Mouse (Mus musculus): Measurements from ENCODE around the gene Ube2l6. TPM values are rescaled to one million over a fixed set of nuclear protein-coding genes. Genes with fewer than 3 reads are reported as not detected.

Ube2l6 gene
- polyA plus RNA-seq, 1 experiment from 2014 or later: 117 TPM

DNA sequence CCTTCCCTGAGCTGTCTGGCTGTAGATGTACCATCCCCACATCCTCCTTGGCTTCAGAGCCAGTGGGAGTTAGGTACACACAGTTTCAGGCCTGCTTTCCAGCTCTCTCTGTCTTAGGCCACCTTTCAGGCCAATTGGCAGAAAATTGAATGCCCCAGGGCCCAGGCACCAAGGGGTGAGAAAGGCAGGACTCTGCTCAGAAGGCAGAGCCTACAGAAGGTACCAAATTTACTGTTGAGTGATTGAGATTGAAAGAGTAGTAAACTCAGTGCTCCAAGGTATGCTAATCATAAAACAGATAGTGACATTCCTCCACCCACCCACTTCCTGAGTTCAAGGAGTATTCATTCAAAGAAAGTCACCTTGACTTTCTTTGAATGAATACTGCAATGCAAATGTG is 10.7 kb downstream of the Ube2l6 start:
- peaks cover 10% of the 10 kb centered on the region; the same call in 1 of the 2 replicates for H3K4me1 ChIP-seq (replicated peaks; ENCODE audit: control insufficient read depth, insufficient read depth, low read length)

GRCm38 (mm10) chr2:84810526-84810885 is 11.9 kb downstream of the Ube2l6 start:
- WGBS: 83% methylated on average over 6 of the region's 6 CpGs
- Histone ChIP-seq H3K27ac (ENCODE audit: low read depth, low read length) (peak overlapping the region; percentile 28; the same call in 1 of the 2 replicates), H3K4me3 (ENCODE audit: low read depth, low read length) (no peak overlapping the region)

More for the DNA sequence above, 10.7 kb downstream of the Ube2l6 start:
- no peak for TF ChIP-seq CTCF (IDR thresholded peaks at IDR 0.05; ENCODE audit: low read depth)
- H3K27me3 ChIP-seq (replicated peaks; ENCODE audit: control insufficient read depth, insufficient read depth, low read length): no peaks in the 10 kb centered on the region
- no peaks in the 10 kb centered on the region for H3K9me3 ChIP-seq (ENCODE audit: control insufficient read depth)
- H3K4me3 ChIP-seq (ENCODE audit: low read depth, low read length): no peak overlapping the region
- H3K4me2 ChIP-seq (replicated peaks; ENCODE audit: low read depth): no peak overlapping the region
- H3K27ac ChIP-seq (ENCODE audit: low read depth, low read length): no peak overlapping the region
- H3K9ac ChIP-seq (ENCODE audit: low read depth, low read length): no peak overlapping the region
- H3K36me3 ChIP-seq (ENCODE audit: control insufficient read depth, insufficient read depth): peaks cover 23% of the 10 kb centered on the region; the same call in 1 of the 2 replicates
- no peak for ATAC-seq

DNA sequence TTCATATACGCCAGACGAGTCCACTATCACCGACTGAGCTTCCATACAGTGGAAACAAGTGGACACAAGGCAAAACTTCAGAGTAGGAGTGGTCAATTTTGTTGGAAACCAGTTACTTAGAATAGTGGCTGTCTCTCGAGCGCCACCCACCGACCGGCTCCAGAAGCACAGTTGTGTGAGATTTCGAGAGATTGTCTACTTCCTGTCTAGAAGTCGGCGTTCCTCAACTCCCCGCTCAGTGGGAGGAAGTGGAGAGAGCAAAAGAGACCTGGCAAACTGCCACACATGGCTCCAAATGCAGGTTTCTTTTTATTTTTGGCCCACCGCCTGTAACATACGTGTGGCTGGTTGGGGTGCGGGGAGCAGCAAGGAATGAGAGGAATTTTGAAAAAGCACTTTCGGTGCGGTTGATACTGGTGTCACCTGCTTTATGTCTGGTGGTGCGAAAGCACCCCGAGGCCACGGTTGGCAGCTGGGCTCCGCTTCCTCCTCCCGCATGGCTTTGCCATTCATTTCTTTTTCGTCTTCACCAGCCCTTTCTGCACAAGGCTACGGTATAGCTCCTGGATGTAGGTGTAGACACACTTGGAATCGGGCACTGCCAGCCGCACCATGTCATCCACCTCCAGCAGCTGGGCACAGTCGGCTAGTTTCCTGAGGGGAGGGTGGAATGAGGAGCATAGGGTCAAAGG is 12.4 kb downstream of the Ube2l6 start:
- 36% methylated on average over 26 of the region's 26 CpGs for whole genome bisulfite sequencing
- Histone ChIP-seq H3K9me3 (ENCODE audit: control insufficient read depth) (no peaks in the 10 kb centered on the region), H3K27ac (ENCODE audit: low read depth, low read length) (peak overlapping the region; percentile 58), H3K4me1 (replicated peaks; ENCODE audit: control insufficient read depth, insufficient read depth, low read length) (peaks cover 10% of the 10 kb centered on the region; the same call in 1 of the 2 replicates), H3K4me2 (replicated peaks; ENCODE audit: low read depth) (peak overlapping the region; percentile 58), H3K27me3 (replicated peaks; ENCODE audit: control insufficient read depth, insufficient read depth, low read length) (no peaks in the 10 kb centered on the region), H3K9ac (ENCODE audit: low read depth, low read length) (no peak overlapping the region), H3K4me3 (ENCODE audit: low read depth, low read length) (peak overlapping the region; percentile 27), H3K36me3 (ENCODE audit: control insufficient read depth, insufficient read depth) (peaks cover 11% of the 10 kb centered on the region; the same call in 1 of the 2 replicates)
- TF ChIP-seq CTCF (IDR thresholded peaks at IDR 0.05; ENCODE audit: low read depth): peak; percentile 89
- peak; percentile 65 for ATAC-seq

More at GRCm38 (mm10) chr2:84810526-84810885, 11.9 kb downstream of the Ube2l6 start:
- no peak for TF ChIP-seq CTCF (IDR thresholded peaks at IDR 0.05; ENCODE audit: low read depth)
- Histone ChIP-seq H3K9me3 (ENCODE audit: control insufficient read depth) (no peaks in the 10 kb centered on the region), H3K4me2 (replicated peaks; ENCODE audit: low read depth) (peak overlapping the region; percentile 58; the same call in 1 of the 2 replicates), H3K36me3 (ENCODE audit: control insufficient read depth, insufficient read depth) (peaks cover 15% of the 10 kb centered on the region; the same call in 1 of the 2 replicates), H3K4me1 (replicated peaks; ENCODE audit: control insufficient read depth, insufficient read depth, low read length) (peaks cover 10% of the 10 kb centered on the region; the same call in 1 of the 2 replicates), H3K27me3 (replicated peaks; ENCODE audit: control insufficient read depth, insufficient read depth, low read length) (no peaks in the 10 kb centered on the region), H3K9ac (ENCODE audit: low read depth, low read length) (no peak overlapping the region)
- no peak for ATAC-seq

GRCm38 (mm10) chr2:84811880-84812279 is 13.3 kb downstream of the Ube2l6 start:
- Histone ChIP-seq H3K27ac (ENCODE audit: low read depth, low read length) (peak overlapping the region; percentile 4; the same call in 1 of the 2 replicates), H3K4me3 (ENCODE audit: low read depth, low read length) (no peak overlapping the region), H3K27me3 (replicated peaks; ENCODE audit: control insufficient read depth, insufficient read depth, low read length) (no peaks in the 10 kb centered on the region), H3K36me3 (ENCODE audit: control insufficient read depth, insufficient read depth) (peaks cover 8% of the 10 kb centered on the region; the same call in 1 of the 2 replicates), H3K9me3 (ENCODE audit: control insufficient read depth) (no peaks in the 10 kb centered on the region), H3K4me2 (replicated peaks; ENCODE audit: low read depth) (0 out of 2 replicates have a peak overlapping the region, but pooled peaks have one; percentile 13), H3K9ac (ENCODE audit: low read depth, low read length) (no peak overlapping the region), H3K4me1 (replicated peaks; ENCODE audit: control insufficient read depth, insufficient read depth, low read length) (peaks cover 10% of the 10 kb centered on the region; the same call in 1 of the 2 replicates)
- WGBS: 39% methylated on average over 7 of the region's 7 CpGs
- no peak for TF ChIP-seq CTCF (IDR thresholded peaks at IDR 0.05; ENCODE audit: low read depth)
- ATAC-seq: peak; percentile 42; the same call in 1 of the 2 replicates

GRCm38 (mm10) chr2:84812676-84813075 is 14.0 kb downstream of the Ube2l6 start:
- Histone ChIP-seq H3K4me2 (replicated peaks; ENCODE audit: low read depth) (no peak overlapping the region), H3K9me3 (ENCODE audit: control insufficient read depth) (no peaks in the 10 kb centered on the region), H3K27me3 (replicated peaks; ENCODE audit: control insufficient read depth, insufficient read depth, low read length) (no peaks in the 10 kb centered on the region), H3K4me3 (ENCODE audit: low read depth, low read length) (no peak overlapping the region), H3K27ac (ENCODE audit: low read depth, low read length) (no peak overlapping the region), H3K9ac (ENCODE audit: low read depth, low read length) (no peak overlapping the region), H3K4me1 (replicated peaks; ENCODE audit: control insufficient read depth, insufficient read depth, low read length) (peaks cover 10% of the 10 kb centered on the region; the same call in 1 of the 2 replicates), H3K36me3 (ENCODE audit: control insufficient read depth, insufficient read depth) (peaks cover 8% of the 10 kb centered on the region; the same call in 1 of the 2 replicates)
- ATAC-seq: no peak
- WGBS: 89% methylated on average over 6 of the region's 6 CpGs
- no peak for TF ChIP-seq CTCF (IDR thresholded peaks at IDR 0.05; ENCODE audit: low read depth)

DNA sequence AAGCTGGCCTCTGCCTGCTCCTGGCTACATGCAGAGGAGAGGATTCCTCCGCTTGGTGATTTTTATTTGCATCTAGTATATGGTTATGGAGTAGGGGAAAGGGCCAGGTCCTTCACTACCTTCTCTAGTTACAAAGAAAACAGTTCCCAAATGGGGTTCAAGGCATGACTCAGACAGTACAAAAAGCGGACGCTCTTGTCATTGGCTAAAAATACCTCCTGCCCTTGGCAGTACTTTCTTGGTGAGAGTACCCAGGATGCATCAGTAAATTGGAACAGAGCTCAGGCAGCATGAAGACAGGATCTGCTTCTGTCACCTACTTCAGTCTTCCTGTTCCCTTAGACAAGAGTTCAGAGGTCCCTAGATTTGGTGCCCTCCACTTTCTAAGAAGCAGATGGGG is 21.2 kb downstream of the Ube2l6 start:
- peaks cover 8% of the 10 kb centered on the region for H3K27me3 ChIP-seq (replicated peaks; ENCODE audit: control insufficient read depth, insufficient read depth, low read length)
- WGBS: 63% methylated on average over 3 of the region's 3 CpGs
- H3K4me1 ChIP-seq (replicated peaks; ENCODE audit: control insufficient read depth, insufficient read depth, low read length): no peaks in the 10 kb centered on the region
- no peak overlapping the region for H3K4me3 ChIP-seq (ENCODE audit: low read depth, low read length)
- H3K4me2 ChIP-seq (replicated peaks; ENCODE audit: low read depth): no peak overlapping the region
- no peak for TF ChIP-seq CTCF (IDR thresholded peaks at IDR 0.05; ENCODE audit: low read depth)
- H3K36me3 ChIP-seq (ENCODE audit: control insufficient read depth, insufficient read depth): no peaks in the 10 kb centered on the region
- no peak for ATAC-seq
- H3K9ac ChIP-seq (ENCODE audit: low read depth, low read length): no peak overlapping the region
- no peaks in the 10 kb centered on the region for H3K9me3 ChIP-seq (ENCODE audit: control insufficient read depth)
- no peak overlapping the region for H3K27ac ChIP-seq (ENCODE audit: low read depth, low read length)

Measured in intestine, postnatal 0 days (tissue).